Mouse (Mus musculus): Measurements from ENCODE around the gene D630023F18Rik. TPM values are rescaled to one million over a fixed set of nuclear protein-coding genes. Genes with fewer than 3 reads are reported as not detected.

The D630023F18Rik gene
- total RNA-seq, 2 experiments from 2014 or later = 0.24 to 0.36 TPM

DNA sequence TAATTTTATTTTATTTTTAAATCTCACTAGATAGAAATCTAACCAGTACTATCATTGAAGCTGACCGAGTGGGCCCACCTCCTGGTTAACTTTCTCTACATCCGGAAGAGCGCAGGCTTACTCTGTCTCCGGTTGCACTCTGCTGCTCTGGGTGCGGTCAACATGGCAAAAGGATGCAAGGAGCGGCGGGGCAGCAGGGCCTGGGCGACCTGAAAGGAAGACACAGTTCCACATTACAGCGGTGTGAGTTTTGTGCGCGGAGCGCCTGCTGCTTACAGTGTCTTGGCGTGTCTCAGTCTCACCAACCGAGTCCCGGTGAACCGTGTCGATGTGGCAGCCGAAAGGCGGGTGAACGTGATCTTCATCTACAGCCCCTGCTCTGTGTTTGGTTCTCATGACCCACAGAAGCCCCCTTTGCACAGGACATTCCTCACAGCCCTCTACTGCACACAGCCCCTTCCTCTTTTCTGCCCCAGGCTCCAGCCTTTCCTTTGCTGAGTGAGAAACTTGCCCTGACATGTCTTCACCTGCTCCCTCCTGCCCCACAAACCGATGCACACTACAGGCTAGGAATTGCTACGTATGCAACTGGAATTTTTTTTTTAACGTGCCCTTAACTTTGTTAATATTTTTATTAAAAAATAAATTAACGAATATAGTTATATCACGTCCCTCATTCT is 13.1 kb downstream of the D630023F18Rik start:
- DNase-seq = no peak

DNA sequence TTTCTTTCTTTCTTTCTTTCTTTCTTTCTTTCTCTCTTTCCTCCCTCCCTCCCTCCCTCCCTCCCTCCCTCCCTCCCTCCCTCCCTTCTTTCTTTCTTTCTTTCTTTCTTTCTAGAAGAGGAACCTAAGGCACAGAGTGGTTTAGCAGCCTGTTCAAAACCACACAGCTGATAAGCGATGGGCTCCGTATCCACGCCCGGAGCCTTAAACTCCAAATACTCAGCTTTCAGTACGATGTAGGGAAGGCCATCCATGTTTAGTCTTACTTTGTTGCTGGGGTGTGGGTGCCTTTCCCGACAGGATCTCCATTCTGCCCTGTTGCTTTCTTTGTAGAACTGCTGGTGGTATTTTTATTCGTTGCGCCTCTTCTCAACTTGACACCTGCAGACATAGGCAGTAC is 13.8 kb downstream of the D630023F18Rik start:
- no peak for DNase-seq

DNA sequence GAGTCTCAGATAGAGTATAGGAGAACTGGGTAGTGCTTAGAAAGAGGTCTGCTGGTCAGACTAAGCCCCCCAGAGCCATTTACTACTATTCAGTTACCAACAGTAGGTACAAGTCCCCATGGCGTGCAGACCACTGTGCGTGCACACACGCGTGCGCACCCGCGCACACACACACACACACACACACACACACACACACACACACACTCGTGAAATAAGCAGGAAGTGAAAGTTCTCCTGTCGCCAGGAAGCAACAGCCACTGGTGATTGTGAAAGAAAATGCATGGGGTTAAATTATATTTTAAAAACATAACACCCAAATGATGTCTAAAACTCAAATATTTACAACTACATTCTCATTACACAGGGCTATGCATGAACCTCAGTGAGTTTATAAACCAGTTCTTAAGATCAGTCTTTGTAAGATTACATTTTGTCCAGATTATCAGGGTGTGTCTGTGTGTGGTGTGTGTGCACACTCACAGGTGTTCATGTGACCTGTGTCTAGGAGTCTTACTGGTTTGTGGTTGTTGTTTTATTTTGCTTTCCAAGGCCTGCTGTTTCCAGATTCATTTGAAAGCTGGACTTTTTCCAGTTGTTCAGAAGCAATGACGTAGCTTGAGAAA is 15.2 kb downstream of the D630023F18Rik start:
- DNase-seq = no peak

DNA sequence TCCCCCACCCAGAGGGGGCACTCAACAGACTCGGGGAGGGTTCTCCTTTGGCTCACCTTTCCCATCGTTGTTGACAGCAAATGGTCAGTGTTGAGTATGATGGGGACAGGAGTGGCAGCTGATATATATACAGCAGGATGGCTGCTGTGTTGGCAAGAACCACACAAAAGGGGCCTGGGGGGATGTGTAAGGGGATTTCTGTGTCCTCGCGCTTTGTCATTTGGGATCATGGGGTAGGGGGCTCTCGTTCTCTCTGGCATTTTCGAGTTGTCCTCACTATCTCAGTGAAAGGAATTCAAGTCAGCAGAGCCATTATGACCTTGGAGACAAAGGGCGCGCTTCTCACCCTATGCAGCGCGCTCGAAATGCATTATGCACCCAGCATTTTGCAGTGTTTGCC is 19.7 kb downstream of the D630023F18Rik start, which contains the start of gene Cryga:
Gene Cryga (minus strand): TSS at position 101 of the 400 bp plus-strand sequence.
- DNase-seq = no peak

DNA sequence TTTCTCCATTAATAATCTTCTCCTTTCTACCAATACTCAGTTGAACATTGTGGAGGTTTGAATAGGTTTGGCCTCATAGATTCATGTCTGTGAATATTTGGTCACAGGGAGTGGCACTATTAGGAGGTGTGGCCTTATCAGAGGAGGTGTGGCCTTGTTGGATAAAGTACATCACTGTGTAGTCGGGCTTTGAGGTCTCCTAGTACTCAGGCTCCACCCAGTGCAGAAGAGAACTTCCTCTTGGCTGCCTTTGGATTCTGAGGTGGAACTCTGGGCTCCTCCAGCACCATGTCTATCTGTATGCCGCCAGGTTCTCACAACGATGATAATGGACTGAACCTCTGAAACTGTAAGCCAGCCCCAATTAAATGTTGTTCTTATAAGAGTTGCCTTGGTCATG is 26.1 kb downstream of the D630023F18Rik start:
- no peak for DNase-seq

DNA sequence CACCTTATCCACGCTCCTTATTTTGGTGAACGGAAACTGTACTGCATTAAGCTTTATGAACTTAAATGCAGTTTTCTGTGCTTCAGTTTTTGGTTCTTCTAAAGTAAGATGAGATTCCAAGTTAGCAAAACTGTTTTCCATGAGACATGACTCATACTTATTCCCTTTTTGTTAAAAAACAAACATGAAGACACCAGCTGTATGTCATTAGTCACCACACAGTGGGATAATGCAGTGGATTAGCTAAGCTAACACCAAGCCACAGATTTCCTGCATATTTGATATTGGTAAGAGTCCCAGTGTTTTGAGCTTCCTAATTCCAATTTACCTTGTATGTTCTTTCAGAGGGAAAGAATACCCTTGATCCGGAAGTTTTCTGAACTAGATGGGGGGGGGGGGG is 31.4 kb downstream of the D630023F18Rik start:
- no peak for DNase-seq

DNA sequence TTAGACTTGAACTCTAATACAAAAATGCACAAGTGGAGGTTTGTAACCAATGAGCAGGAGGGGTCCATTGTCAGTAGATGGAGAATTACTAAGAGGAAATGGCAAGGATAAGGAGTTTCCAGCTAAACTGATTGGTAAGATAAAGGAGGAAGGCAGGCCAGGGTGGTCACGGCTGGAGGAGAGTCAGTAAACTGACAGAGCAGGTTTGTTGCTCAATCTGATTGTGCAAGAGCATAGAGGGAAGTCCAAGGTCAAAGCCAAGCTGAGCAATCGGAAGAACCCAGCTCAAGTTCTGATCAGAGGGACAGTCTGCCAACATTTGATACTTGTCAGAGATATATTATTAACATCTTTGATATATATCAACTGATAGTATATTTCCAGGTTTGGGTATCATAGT is 32.6 kb downstream of the D630023F18Rik start:
- peak; percentile 67 for DNase-seq

DNA sequence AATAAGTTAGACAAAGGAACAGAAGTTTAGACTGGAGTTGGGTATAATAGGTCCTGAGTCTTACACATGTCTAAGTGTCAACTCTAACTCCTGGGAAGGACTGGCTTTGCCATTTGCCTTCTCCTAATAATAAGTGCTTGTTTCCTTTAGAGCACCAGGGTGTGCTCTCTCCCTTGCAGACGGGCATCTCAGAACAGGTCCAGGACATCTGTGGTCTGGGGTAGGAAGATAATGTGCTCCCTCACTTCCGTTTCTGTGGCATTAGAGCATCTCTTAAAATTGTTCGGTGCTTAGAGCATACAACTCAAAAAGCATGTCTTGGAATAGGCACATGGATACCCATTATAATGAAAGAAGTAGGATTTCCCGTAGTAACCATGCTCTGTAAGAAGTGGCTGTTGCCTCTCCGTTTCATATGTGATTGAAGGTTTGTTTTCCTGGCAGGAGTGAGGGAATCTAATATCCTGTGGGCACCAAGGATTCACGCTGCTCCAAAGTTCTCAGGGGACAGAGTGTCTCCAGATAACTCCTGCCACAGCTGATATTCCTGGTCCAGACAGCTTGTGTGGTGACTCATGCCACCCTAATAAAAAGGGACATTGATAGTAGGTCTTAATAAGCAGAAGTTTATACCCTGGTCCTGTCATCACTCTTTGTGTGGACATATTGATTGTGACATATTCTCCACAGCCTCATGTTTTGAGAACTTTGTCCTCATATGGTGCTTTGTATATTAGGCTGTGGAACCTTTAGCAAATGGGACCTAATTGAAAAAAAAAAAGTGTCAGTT is 34.3 kb downstream of the D630023F18Rik start:
- DNase-seq = no peak

DNA sequence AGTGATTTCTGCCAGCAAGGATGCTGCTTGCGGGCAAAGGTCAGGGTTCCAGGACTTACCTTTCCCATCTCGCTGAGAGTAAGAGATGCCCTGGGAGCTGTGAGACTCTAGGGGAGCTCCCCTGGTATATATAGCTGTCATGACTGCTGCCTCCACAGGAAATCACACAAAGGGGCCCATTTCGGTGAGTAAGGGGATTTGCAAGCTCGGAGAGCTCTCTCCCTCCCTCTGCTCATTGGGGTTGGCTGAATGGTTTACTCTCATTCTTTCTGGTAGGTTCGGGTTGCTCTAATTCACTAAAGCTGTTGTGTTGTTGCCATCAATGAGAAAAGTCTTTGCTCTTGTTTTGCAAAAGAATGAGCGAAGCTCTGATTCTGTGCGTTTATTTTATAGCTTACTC is 40.8 kb downstream of the D630023F18Rik start, which contains the start of gene Crygb:
Gene Crygb (minus strand): TSS at position 101 of the 400 bp plus-strand sequence.
- DNase-seq = no peak

DNA sequence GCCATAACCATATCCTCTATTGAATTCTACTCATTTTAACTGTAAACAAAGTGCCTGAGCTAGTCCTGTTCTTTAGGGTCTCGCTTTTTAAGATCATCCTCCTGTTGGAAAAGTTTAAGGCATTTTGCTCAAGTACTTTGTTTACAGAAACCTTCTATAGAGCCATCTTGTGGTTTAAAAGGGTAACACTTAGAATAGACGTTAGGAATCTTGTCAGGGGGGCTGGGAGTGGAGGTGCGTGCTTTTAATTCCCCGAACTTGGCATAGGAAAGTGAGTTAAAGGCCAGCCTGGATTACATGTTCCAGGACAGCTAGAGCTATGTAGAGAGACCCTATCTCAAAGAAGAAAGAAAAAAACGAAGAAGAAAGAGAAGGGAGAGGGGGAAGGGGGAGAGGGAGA is 47.4 kb downstream of the D630023F18Rik start:
- DNase-seq = no peak

DNA sequence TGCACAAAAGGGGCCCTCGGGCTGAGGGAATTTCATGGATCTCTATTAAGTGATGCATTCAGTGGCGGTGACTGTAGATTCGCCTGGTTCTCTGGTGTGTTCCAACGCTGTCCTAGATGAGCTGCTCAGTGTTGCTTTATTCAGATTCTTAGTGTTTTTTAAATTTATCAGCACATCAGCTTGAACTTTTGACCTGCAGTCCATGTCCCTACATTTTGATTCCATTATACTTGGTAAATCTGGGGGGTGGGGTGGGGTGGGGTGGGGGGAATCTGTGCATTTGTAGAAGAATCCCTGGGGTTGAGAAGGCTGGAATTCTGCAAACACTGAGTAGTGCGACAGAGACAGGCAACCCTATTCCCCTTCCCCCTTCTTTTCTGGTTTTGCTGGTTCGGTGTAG is 49.4 kb downstream of the D630023F18Rik start, which contains the start of gene Crygc:
Gene Crygc (minus strand): TSS at position 101 of the 400 bp plus-strand sequence.
- DNase-seq = no peak

DNA sequence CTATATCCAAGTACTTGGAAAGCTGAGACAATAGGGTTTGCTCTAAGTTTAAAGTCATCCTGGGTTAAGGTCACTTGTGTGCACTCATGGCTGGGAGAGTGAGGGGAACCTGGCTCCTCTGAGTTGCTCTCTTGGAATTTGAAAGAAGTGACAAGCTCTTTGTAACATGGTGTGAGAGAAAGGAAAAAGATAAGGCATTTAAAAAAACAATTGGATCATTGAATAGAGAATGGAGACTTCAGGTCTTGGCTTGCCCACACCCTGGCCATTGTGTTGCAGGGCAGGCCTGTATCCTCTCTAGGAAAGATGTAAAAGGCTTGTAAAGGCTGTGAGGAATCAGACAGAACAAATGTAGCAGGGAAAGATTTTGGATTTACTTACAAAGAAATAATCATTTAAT is 55.2 kb downstream of the D630023F18Rik start:
- DNase-seq = no peak

DNA sequence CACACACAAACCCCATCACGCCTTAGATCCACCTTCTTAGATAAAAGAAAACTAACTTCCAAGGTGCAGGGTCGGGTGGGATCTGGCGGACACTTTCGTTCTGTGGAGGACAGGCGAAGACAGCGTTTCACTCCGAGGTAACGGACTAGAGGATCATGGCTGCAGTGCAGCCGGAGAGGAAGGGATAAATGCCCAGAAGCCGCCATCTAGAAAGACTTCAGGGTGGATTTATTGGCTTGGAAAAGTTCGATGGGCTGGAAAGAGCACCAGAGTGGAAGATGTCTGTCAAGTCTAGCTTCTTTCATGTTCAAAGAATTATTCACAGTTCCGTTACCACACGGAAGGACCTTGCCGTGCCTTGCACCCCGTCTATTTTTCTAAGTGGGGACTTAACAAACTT is 58.8 kb downstream of the D630023F18Rik start:
- no peak for DNase-seq

DNA sequence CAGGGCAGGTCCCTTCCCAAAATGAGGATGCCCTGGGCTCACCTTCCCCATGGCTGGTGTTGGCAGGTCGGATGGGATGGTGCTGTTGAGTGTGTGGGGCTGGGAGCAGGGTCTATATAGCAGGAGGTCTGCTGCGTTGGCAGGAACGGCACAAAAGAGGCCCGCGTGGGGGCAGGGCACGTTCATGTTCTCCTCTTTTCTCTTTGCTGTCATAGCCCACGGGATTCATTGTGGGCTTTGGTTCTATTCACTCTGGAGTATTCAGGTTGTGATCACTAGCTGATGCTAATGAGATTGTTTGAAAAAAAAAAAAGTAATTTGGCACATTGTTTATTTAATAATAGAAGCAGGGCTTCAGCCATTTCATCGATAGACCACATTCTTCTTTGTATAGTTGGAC is 59.7 kb downstream of the D630023F18Rik start, which contains the start of gene Crygd:
Gene Crygd (minus strand): TSS at position 101 of the 400 bp plus-strand sequence.
- DNase-seq = no peak

Other genes with a start within 250 kb of the D630023F18Rik start
- 10 to 100 TPM; 16.2 to 22.5 TPM for gene Plekhm3, start 166.4 kb downstream of the D630023F18Rik start, total RNA-seq (2021)
- 100 to 1,000 TPM; 263 to 490 TPM for gene Akr1cl, start 90.5 kb downstream of the D630023F18Rik start, total RNA-seq (2021)
- gene Cryge, start 72.1 kb downstream of the D630023F18Rik start, total RNA-seq (2021) = not detected
- not detected for gene Crygd, start 59.8 kb downstream of the D630023F18Rik start, total RNA-seq (2021)
- not detected for gene Crygc, start 49.5 kb downstream of the D630023F18Rik start, total RNA-seq (2021)
- gene Crygb, start 40.9 kb downstream of the D630023F18Rik start, total RNA-seq (2021) = not detected
- not detected for gene Cryga, start 19.8 kb downstream of the D630023F18Rik start, total RNA-seq (2021)
- gene Gm28845, start 3.7 kb downstream of the D630023F18Rik start, total RNA-seq (2021) = not detected
- 100 to 1,000 TPM; 272 to 322 TPM for gene Idh1, start 63.3 kb upstream of the D630023F18Rik start, total RNA-seq (2021)
- 10 to 100 TPM; 22.8 to 26.2 TPM for gene Pikfyve, start 63.5 kb upstream of the D630023F18Rik start, total RNA-seq (2021)
- not detected for gene Pth2r, start 158.8 kb upstream of the D630023F18Rik start, total RNA-seq (2021)

Data from adrenal gland, postnatal 10 days (tissue).